Mouse (Mus musculus): ENCODE data around the gene Rab19. TPM values are rescaled to one million over a fixed set of nuclear protein-coding genes. Genes with fewer than 3 reads are reported as not detected.

Gene Rab19
- polyA plus RNA-seq, 1 experiment = not detected

DNA sequence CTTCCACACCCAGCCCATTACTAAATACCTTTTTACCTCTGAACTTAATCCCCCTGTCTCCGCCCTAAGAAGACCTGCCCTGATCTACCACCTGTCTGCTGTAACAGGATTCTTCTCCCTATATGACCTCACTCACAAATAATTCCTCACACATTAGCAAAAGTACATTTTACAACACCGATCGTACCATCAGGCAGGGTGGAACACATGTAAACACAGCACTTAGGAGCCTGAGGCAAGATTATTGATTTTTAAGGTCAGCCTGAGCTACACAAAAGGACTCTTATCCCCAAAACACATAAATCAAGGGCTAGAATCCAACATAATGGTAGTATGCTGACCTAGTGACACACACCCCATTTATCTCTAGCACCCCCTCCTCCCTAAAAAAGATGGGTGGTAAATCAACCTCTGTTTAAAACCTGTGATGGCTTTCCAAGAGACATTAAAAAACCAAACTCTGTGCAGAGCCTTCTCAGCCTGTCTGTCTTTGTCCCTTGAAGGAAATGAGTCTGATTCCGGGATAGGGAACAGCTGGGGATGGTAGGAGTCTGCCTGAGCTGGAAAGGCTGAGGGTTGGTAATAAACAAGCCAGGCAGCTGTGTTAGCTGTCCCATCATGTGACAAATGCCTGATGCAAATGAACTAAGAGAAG, 7.5 kb upstream of the Rab19 start:
- TF ChIP-seq GATA1 (IDR thresholded peaks at IDR 0.05; ENCODE audit: low read length) = no peak

DNA sequence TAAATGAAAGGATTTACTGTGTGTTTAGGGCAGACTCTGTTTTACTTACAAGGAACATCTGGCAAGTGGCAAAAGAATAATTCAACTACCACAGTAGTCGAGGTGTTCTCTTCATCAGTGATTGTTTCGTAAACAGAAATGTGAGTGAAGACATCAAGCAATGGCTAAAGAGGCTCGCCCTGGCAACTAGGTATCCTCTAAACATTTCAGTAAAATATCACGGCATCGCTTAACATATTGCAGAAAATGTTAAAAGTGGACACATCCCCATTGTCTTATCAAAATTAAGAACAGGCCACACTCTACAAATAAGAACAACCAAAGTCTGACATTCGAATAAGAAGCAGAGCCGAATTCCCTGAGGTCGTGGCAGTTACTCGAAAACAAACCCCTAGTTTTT, 4.2 kb upstream of the Rab19 start:
- TF ChIP-seq GATA1 (IDR thresholded peaks at IDR 0.05; ENCODE audit: low read length) = no peak

GRCm38 (mm10) chr6:39377311-39377827, 3.6 kb upstream of the Rab19 start, which contains the start of gene Slc37a3:
Slc37a3 (minus strand) TSS chr6:39377675.
- TF ChIP-seq GATA1 (IDR thresholded peaks at IDR 0.05; ENCODE audit: low read length) = no peak

DNA sequence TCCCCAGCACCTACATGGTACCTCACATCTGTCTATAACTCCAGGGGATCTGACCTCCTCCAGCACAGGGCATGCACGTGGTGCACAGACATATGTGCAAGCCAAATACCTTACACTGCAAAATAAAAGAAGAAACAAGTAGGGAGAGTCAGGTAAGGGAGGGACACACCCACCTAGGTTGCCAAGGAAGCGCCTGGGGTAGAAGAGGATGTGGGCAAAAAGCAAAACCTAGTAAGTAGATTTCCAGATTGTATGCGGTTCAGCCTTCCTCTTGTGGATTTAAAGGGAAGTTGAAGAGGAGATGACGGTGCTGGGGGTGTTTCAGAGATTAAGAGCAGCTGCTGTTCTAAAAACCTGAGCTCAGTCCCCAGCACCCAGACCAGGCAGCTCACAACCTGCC, 1.8 kb upstream of the Rab19 start:
- TF ChIP-seq GATA1 (IDR thresholded peaks at IDR 0.05; ENCODE audit: low read length) = no peak

DNA sequence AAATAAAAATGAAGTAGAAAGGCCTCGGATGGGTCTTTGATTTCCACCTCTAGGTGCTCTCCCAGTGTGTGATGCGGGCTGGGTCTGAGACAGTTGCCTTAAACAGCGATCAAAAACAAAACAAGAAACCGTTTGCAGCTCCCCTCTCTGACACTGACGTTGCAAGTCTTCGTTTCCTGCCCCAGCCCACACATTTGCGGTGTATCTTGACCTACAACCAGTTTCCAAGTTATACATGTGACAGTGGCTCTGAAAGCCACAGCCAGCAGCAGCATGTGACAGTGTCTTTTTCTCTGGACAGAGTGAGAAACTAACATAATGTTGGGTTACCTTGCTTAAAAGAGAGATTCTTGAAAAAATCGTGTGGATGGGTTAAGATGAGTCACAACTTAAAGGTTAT, 1.2 kb upstream of the Rab19 start:
- TF ChIP-seq GATA1 (IDR thresholded peaks at IDR 0.05; ENCODE audit: low read length) = no peak

- TF ChIP-seq GATA1 (IDR thresholded peaks at IDR 0.05; ENCODE audit: low read length) = no peak
Measured at GRCm38 (mm10) chr6:39380276-39380675, 699 bp upstream of the Rab19 start.

- no peak for TF ChIP-seq GATA1 (IDR thresholded peaks at IDR 0.05; ENCODE audit: low read length)
Measured at GRCm38 (mm10) chr6:39389988-39390387, 9.0 kb downstream of the Rab19 start.

DNA sequence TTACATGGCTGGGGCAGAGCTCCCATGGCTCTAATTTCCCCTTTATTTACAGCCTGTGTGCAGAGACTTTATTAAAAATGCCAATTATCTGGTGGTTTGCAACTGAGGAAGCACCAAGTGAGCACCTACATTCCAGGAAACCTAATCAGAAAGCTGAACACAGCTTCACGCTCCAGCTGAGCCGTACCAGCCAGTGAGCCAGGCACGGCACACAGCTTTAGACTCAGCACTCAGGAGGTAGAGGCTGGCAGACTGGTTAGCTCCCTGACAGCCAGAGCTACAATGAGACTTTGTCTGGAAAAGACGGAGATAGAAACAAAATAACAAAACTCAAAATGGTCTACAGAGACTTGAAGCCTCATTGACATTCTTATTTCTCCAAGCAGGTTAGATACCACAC, 14.5 kb downstream of the Rab19 start:
- TF ChIP-seq GATA1 (IDR thresholded peaks at IDR 0.05; ENCODE audit: low read length) = no peak

GRCm38 (mm10) chr6:39395916-39396315, 14.9 kb downstream of the Rab19 start:
- TF ChIP-seq GATA1 (IDR thresholded peaks at IDR 0.05; ENCODE audit: low read length) = no peak

- no peak for TF ChIP-seq GATA1 (IDR thresholded peaks at IDR 0.05; ENCODE audit: low read length)
Measured at GRCm38 (mm10) chr6:39397046-39397445, 16.1 kb downstream of the Rab19 start.

GRCm38 (mm10) chr6:39398342-39398741, 17.4 kb downstream of the Rab19 start:
- no peak for TF ChIP-seq GATA1 (IDR thresholded peaks at IDR 0.05; ENCODE audit: low read length)

DNA sequence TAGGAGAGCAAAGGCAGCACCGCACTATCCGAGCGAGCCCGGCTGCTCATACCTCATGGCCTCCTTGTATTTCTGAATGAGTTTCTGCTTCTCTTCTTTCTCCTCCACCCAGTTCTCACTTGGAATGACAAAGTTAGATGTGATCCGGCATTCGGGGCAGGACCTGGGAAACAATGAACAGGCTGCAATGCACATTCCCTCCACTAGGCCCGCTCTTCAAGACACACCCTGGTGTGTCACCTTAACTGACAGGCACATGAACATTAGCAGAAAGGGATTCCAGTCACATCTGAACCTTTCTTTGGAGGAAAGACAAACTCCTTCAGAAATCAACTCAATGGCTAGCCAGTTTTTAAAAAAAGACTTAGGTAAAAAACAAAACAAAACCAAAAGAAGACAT, 19.4 kb downstream of the Rab19 start:
- TF ChIP-seq GATA1 (IDR thresholded peaks at IDR 0.05; ENCODE audit: low read length) = no peak

GRCm38 (mm10) chr6:39403136-39403535, 22.2 kb downstream of the Rab19 start:
- no peak for TF ChIP-seq GATA1 (IDR thresholded peaks at IDR 0.05; ENCODE audit: low read length)

- no peak for TF ChIP-seq GATA1 (IDR thresholded peaks at IDR 0.05; ENCODE audit: low read length)
Measured at GRCm38 (mm10) chr6:39406480-39406879, 25.5 kb downstream of the Rab19 start.

GRCm38 (mm10) chr6:39414106-39414505, 33.1 kb downstream of the Rab19 start:
- TF ChIP-seq GATA1 (IDR thresholded peaks at IDR 0.05; ENCODE audit: low read length) = no peak

GRCm38 (mm10) chr6:39415762-39416161, 34.8 kb downstream of the Rab19 start:
- TF ChIP-seq GATA1 (IDR thresholded peaks at IDR 0.05; ENCODE audit: low read length) = no peak

DNA sequence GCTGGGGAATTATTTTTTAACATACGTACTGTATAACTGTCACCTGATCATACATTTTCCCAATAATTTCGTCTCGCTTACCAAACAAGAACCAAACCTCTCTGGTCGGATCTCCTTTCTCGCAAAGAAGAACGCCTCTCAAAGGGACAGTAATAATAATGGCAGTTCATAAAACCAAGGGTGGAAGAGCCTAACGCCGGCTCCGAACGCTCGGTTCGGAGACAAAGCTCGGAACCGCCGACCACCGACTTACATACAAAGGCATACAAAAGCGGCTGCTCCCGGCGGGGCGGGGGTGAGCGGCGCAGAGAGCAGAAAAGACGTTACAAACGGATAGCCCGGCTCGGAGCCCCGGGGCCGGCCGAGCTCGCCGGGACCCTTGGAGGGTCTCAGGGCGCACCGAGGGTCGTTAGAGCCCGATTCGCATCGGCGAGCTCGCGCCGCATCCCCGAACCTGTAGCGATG, 38.4 kb downstream of the Rab19 start:
- TF ChIP-seq GATA1 (IDR thresholded peaks at IDR 0.05; ENCODE audit: low read length) = no peak
